Mouse (Mus musculus) lung, embryonic 16.5 days (tissue): ENCODE measurements around the gene Fam149a. TPM values are rescaled to one million over a fixed set of nuclear protein-coding genes. Genes with fewer than 3 reads are reported as not detected.
A peak's percentile ranks its signal among the peaks of the same experiment; 100 is the strongest.
"Not testable (repeated sequence)": the region's sequence is repeated elsewhere in the genome, so short reads cannot be mapped to it uniquely, and the experiment has no call there.

Experiments
- ATAC-seq: fragments of 200-750 bp; cut with Nextera tagmentation; 2 replicates; pipeline ENCODE4 v1.8.0; 2017; ENCODE audit warnings: low read depth, mild to moderate bottlenecking, moderate library complexity
- H3K27ac ChIP-seq: fragments of 300-500 bp; sonication (generic); 2 replicates; pipeline ENCODE4 v1.5.1; 2014; ENCODE audit warnings: mild to moderate bottlenecking, control low read depth, low read length
- H3K27me3 ChIP-seq: fragments of 300-500 bp; sonication (generic); 2 replicates; pipeline ENCODE4 v1.6.1; 2014; ENCODE audit warnings: low read depth, low read length, mixed read lengths; ENCODE audit not compliant: control insufficient read depth, insufficient read depth
- H3K36me3 ChIP-seq: fragments of 300-500 bp; sonication (generic); 2 replicates; pipeline ENCODE4 v1.6.1; 2014; ENCODE audit warnings: low read length; ENCODE audit not compliant: control insufficient read depth, insufficient read depth
- H3K4me1 ChIP-seq: fragments of 300-500 bp; sonication (generic); replicated peaks from 2 replicates; pipeline ENCODE4 v1.6.1; 2014; ENCODE audit warnings: low read length, mixed read lengths; ENCODE audit not compliant: control insufficient read depth, insufficient read depth
- H3K4me2 ChIP-seq: fragments of 300-500 bp; sonication (generic); 2 replicates; pipeline ENCODE4 v1.6.1; 2014; ENCODE audit warnings: low read depth, low read length, control low read depth
- H3K4me3 ChIP-seq: fragments of 300-500 bp; sonication (generic); 2 replicates; pipeline ENCODE4 v1.5.1; 2014; ENCODE audit warnings: mild to moderate bottlenecking, low read length, control low read depth
- H3K9ac ChIP-seq: fragments of 300-500 bp; sonication (generic); 2 replicates; pipeline ENCODE4 v1.6.1; 2014; ENCODE audit warnings: low read length, control low read depth
- H3K9me3 ChIP-seq: fragments of 300-500 bp; sonication (generic); 2 replicates; pipeline ENCODE4 v1.6.1; 2016; ENCODE audit warnings: low read length; ENCODE audit not compliant: control insufficient read depth
- WGBS: fragments of 180-500 bp; shearing (Covaris S2); extraction: QIAGEN DNeasy Blood & Tissue Kit; methylation state at CpG from one replicate; pipeline ENCODE4 v1.1.7; 2014; 5-methylcytosine and 5-hydroxymethylcytosine counted together
- polyA plus RNA-seq: library from polyadenylated mRNA; unstranded; fragments of >200 nt; fragmentation: Nextera tagmentation; extraction: Ambion mirVana; gene quantifications from 2 replicates; pipeline ENCODE4 v1.2.1, GENCODE M21; 2015

Fam149a gene
- polyA plus RNA-seq, 1 experiment from 2014 or later: 9.8 TPM

DNA sequence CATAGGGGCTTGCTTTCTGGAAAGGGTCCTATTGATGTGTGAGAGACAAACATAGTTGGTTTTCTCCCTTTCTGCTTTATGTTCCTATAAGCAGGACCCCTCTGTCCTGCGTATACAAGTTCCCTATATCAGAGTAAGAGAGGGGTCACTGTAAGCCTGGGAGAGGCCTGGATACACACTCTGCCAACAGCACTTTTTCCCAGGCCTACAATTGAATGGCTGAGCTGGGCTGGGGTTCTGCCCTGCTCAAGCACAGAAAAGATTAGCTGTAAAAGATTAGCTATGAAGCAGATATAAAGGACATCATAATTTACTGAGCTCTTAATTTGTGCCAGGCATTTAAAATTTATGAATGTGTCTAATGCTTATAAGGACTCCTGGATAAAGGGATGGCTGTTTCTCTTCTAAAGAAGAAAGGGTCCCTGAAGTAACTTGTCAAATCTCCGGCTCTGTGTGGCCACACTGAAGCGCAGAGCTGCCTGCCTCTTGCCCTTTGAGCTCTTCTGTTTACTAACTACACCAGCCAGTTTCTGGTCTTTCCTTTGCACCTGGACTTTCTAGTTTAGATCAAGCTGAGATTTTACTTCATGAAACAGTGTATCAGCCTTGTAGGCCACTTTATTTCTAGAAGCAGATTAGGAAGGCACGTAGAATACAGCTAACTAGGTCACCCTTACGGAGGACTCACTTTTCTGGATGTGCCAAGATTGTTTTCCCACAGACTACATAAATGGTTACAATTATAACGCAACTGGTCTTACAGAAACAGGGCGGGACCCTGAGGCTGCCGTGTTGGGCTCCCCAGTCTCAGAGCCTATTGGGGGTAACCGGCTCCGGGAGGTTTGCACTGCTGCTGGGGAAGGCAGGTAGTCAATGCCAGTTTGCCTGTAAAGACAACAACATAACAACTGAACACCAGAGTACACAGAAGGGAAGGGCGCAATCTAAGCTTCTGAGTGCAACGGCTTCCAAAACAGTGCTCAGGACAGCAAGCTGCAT lies 40.2 kb downstream of the Fam149a start:
- H3K4me2 ChIP-seq: no peak overlapping the region
- H3K4me3 ChIP-seq: no peak overlapping the region
- H3K9me3 ChIP-seq: no peaks in the 10 kb centered on the region
- no peak overlapping the region for H3K9ac ChIP-seq
- ATAC-seq: no peak
- H3K27ac ChIP-seq: no peak overlapping the region
- H3K4me1 ChIP-seq: no peaks in the 10 kb centered on the region
- H3K27me3 ChIP-seq: no peaks in the 10 kb centered on the region
- peaks cover 6% of the 10 kb centered on the region; the same call in 1 of the 2 replicates for H3K36me3 ChIP-seq
- WGBS: 86% methylated on average over 12 of the region's 12 CpGs

- Histone ChIP-seq H3K4me3 (peak overlapping the region; percentile 73), H3K9me3 (no peaks in the 10 kb centered on the region), H3K36me3 (no peaks in the 10 kb centered on the region), H3K4me2 (peak overlapping the region; percentile 95), H3K27ac (no peak overlapping the region), H3K9ac (peak overlapping the region; percentile 75), H3K27me3 (no peaks in the 10 kb centered on the region), H3K4me1 (peaks cover 7% of the 10 kb centered on the region; the same call in 1 of the 2 replicates)
- 2% methylated on average over 8 of the region's 8 CpGs for WGBS
- peak; percentile 61 for ATAC-seq
Observed at GRCm38 (mm10) chr8:45333493-45333892, 48.6 kb downstream of the Fam149a start.

- Histone ChIP-seq H3K36me3 (no peaks in the 10 kb centered on the region), H3K9me3 (no peaks in the 10 kb centered on the region), H3K4me3 (peak within 1 kb of the TSS; percentile 73), H3K27me3 (no peaks in the 10 kb centered on the region), H3K27ac (no peak within 1 kb of the TSS), H3K4me1 (peaks cover 7% of the 10 kb centered on the region; the same call in 1 of the 2 replicates), H3K9ac (peak within 1 kb of the TSS; percentile 75), H3K4me2 (peak within 1 kb of the TSS; percentile 95)
- peak; percentile 81 for ATAC-seq
- WGBS: 1% methylated on average over 43 of the region's 44 CpGs
Observed at GRCm38 (mm10) chr8:45332685-45333409, 49.2 kb downstream of the Fam149a start, which contains the start of gene Cyp4v3. Gene Cyp4v3, minus strand, starts transcription at chr8:45333216.

DNA sequence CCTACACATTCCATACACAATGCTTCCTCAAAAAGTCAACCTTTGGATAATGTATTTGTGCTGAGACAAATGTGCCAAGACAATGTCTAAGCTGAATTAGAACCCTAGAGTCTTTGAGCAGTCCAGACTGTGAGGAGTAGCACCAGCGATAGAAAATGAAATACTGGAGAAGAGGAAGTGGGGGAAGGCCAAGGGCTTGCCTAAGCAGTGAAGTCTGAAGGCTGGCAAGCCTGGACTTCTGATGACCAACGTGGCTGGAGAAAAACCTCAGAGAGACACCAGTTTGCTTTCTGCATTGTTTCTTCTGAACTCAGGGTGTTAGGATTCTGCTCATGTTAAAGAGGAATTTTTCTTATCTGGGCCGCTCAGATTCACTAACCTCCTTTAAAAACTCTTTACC lies 51.2 kb downstream of the Fam149a start:
- H3K9me3 ChIP-seq: no peaks in the 10 kb centered on the region
- no peak overlapping the region for H3K4me3 ChIP-seq
- no peak overlapping the region for H3K27ac ChIP-seq
- H3K36me3 ChIP-seq: no peaks in the 10 kb centered on the region
- H3K4me2 ChIP-seq: no peak overlapping the region
- H3K9ac ChIP-seq: no peak overlapping the region
- no peak for ATAC-seq
- peaks cover 7% of the 10 kb centered on the region; the same call in 1 of the 2 replicates for H3K4me1 ChIP-seq
- 74% methylated on average over 3 of the region's 3 CpGs for WGBS
- H3K27me3 ChIP-seq: no peaks in the 10 kb centered on the region

DNA sequence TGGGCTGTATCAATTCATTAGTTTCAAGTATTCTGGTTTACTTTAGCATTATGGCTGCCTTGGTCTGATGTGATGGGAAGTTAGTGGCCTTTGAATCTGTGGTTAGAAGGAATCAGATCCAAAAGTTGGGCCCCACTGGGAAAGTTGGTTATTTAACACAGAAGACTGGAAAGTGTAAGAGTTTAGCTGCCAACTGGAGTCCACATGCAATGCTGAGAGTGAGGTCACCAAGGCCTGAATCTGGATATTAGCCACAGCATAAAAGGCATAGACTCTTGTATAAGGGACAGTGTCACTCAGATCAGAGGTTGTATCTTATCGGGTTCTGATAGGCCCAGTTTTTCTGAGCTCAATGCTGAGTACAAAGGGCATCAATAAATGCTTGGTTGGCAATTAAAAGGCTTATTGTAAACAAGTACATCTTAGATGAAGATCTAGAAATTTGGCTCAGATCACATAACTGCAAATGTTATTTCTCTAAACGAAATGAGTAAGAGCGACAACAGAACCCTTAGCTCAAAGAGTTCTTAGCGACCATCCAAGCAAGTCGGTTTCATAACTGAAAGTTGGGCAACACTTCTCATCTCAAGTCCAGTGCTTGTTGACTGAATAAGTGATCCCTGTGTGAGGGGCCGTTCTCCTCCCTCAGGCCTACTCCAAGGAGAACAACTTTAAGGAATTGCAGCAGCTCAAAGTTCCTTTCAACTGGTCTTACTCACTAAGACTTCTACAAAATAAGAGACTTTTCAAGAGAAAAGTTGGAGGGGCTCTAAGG lies 52.7 kb downstream of the Fam149a start:
- H3K36me3 ChIP-seq: no peaks in the 10 kb centered on the region
- WGBS: 81% methylated on average over 6 of the region's 6 CpGs
- no peak for ATAC-seq

GRCm38 (mm10) chr8:45327076-45327475 lies 55.0 kb downstream of the Fam149a start:
- H3K4me1 ChIP-seq, H3K27ac ChIP-seq, H3K4me3 ChIP-seq, H3K4me2 ChIP-seq, H3K9ac ChIP-seq, H3K9me3 ChIP-seq, ATAC-seq, H3K36me3 ChIP-seq, H3K27me3 ChIP-seq: not testable (repeated sequence)

More for the DNA sequence above, 52.7 kb downstream of the Fam149a start:
- H3K27ac ChIP-seq: no peak overlapping the region
- no peaks in the 10 kb centered on the region for H3K9me3 ChIP-seq
- H3K4me3 ChIP-seq: no peak overlapping the region
- H3K4me2 ChIP-seq: no peak overlapping the region
- no peaks in the 10 kb centered on the region for H3K27me3 ChIP-seq
- no peak overlapping the region for H3K9ac ChIP-seq
- peaks cover 7% of the 10 kb centered on the region; the same call in 1 of the 2 replicates for H3K4me1 ChIP-seq

GRCm38 (mm10) chr8:45324151-45324550 lies 57.9 kb downstream of the Fam149a start:
- Histone ChIP-seq H3K9ac (no peak overlapping the region), H3K27ac (no peak overlapping the region), H3K4me3 (no peak overlapping the region), H3K36me3 (no peaks in the 10 kb centered on the region), H3K4me2 (no peak overlapping the region), H3K27me3 (no peaks in the 10 kb centered on the region), H3K4me1 (no peaks in the 10 kb centered on the region), H3K9me3 (no peaks in the 10 kb centered on the region)
- ATAC-seq: no peak
- WGBS: 54% methylated on average over 4 of the region's 4 CpGs

DNA sequence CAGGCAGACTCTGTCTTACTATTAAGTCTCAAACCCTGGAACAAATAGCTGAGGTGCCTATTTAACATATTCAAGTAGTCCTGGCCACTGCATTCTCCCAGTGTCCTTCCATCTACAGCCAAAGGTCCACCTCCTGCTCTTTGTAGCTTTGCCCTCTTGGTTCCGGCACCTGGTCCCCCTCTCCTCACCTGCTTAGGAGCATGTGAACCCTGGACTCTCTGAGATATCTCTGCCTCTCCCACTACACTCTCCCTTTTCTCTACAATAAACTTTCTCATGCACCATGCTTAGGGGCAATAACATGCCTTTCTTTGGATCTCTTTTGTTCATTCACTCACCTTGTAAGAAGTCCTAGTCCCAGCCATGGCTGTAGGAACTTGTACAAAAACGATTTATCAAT lies 60.7 kb downstream of the Fam149a start:
- Histone ChIP-seq H3K9ac (no peak overlapping the region), H3K4me2 (no peak overlapping the region), H3K4me3 (no peak overlapping the region), H3K27ac (no peak overlapping the region), H3K4me1 (no peaks in the 10 kb centered on the region), H3K27me3 (no peaks in the 10 kb centered on the region), H3K36me3 (no peaks in the 10 kb centered on the region), H3K9me3 (no peaks in the 10 kb centered on the region)
- no peak for ATAC-seq
- 91% methylated on average over 2 of the region's 2 CpGs for WGBS
